Mouse (Mus musculus) G1E (cell line): ENCODE data around the gene Pcdh8. TPM values are rescaled to one million over a fixed set of nuclear protein-coding genes. Genes with fewer than 3 reads are reported as not detected.

Experiments
- ATAC-seq: 2 replicates; pipeline ENCODE4 v1.8.0; 2016; ENCODE audit warnings: mild to moderate bottlenecking; ENCODE audit not compliant: insufficient number of reproducible peaks, poor library complexity, low FRiP score, severe bottlenecking; ENCODE audit errors: extremely low read depth
- DNase-seq: peaks from one replicate; pipeline ENCODE4 v3.0.0; 2012; ENCODE audit warnings: low spot score
- H3K27me3 ChIP-seq: 2 replicates; pipeline ENCODE4 v1.6.1; 2012; ENCODE audit warnings: mild to moderate bottlenecking, low read length, inconsistent platforms; ENCODE audit not compliant: insufficient read depth
- H3K36me3 ChIP-seq: replicated peaks from 2 replicates; pipeline ENCODE3; 2012; ENCODE audit warnings: mild to moderate bottlenecking, inconsistent platforms
- H3K4me1 ChIP-seq: 2 replicates; pipeline ENCODE4 v1.6.1; 2012; ENCODE audit warnings: low read depth, low read length, inconsistent platforms, mixed read lengths; ENCODE audit not compliant: insufficient read depth
- H3K4me3 ChIP-seq: 2 replicates; pipeline ENCODE4 v1.5.1; 2012; ENCODE audit warnings: low read depth, mild to moderate bottlenecking, inconsistent platforms, low read length, moderate library complexity, mixed read lengths
- H3K9me3 ChIP-seq: replicated peaks from 2 replicates; pipeline ENCODE4 v1.6.1; 2012; ENCODE audit warnings: inconsistent platforms
- CTCF ChIP-seq: IDR thresholded peaks from 2 replicates; pipeline ENCODE4 v1.5.1; 2012; ENCODE audit warnings: low read depth, low read length, inconsistent platforms, mixed read lengths
- GATA1 ChIP-seq: IDR thresholded peaks from 2 replicates; pipeline ENCODE4 v1.6.1; 2012; ENCODE audit warnings: borderline replicate concordance, low read length, inconsistent platforms, mixed read lengths
- GATA2 ChIP-seq: IDR thresholded peaks from 2 replicates; pipeline ENCODE4 v1.6.1; 2012; ENCODE audit warnings: low read depth, low read length, inconsistent platforms, borderline replicate concordance
- POLR2AphosphoS5 ChIP-seq: IDR thresholded peaks from 2 replicates; pipeline ENCODE4 v1.6.1; 2012; ENCODE audit warnings: low read depth, low read length, inconsistent platforms; ENCODE audit not compliant: insufficient replicate concordance
- TAL1 ChIP-seq: conservative IDR thresholded peaks from 2 replicates; pipeline ENCODE4 v1.6.1; 2012; ENCODE audit warnings: low read depth, low read length, inconsistent platforms, mixed read lengths
- polyA plus RNA-seq: library from polyadenylated mRNA; stranded (reverse); fragments of >175 nt; gene quantifications from 2 replicates; pipeline ENCODE4 v1.2.3, GENCODE M21; 2012
- total RNA-seq, 2 experiments: library from RNA; stranded (forward) in 1 of 2; stranded (reverse) in 1 of 2; fragments of 200-1000 nt in 1 of 2; fragments of >200 nt in 1 of 2; fragmentation: Nextera tagmentation in 1 of 2; gene quantifications; 2 replicates each; pipeline ENCODE4 v1.2.3; 2014 to 2017

Gene Pcdh8
- total and polyA plus RNA-seq, 3 experiments = 0.11 TPM; not detected in 2

- Histone ChIP-seq H3K4me1 (no peaks in the 10 kb centered on the region), H3K27me3 (no peaks in the 10 kb centered on the region), H3K4me3 (no peak overlapping the region), H3K36me3 (no peaks in the 10 kb centered on the region), H3K9me3 (peaks cover 38% of the 10 kb centered on the region)
- ATAC-seq = no peak
- TF ChIP-seq POLR2AphosphoS5 = no peak
- no peak for TF ChIP-seq GATA1
- no peak for TF ChIP-seq TAL1
- TF ChIP-seq CTCF = no peak
- no peak for TF ChIP-seq GATA2
- DNase-seq = no peak
These were observed 16.8 kb upstream of the Pcdh8 start for GRCm38 (mm10) chr14:79787918-79788317.

- no peaks in the 10 kb centered on the region for H3K4me1 ChIP-seq
- peaks cover 35% of the 10 kb centered on the region for H3K9me3 ChIP-seq
- no peak overlapping the region for H3K4me3 ChIP-seq
- no peaks in the 10 kb centered on the region for H3K27me3 ChIP-seq
- ATAC-seq (no peak), DNase-seq (no peak)
- no peaks in the 10 kb centered on the region for H3K36me3 ChIP-seq
- TF ChIP-seq POLR2AphosphoS5 (no peak), CTCF (no peak), GATA1 (no peak), TAL1 (no peak), GATA2 (no peak)
These were observed 14.3 kb upstream of the Pcdh8 start for GRCm38 (mm10) chr14:79785400-79785799.

GRCm38 (mm10) chr14:79780889-79781288 lies 9.8 kb upstream of the Pcdh8 start:
- Histone ChIP-seq H3K4me3 (no peak overlapping the region), H3K4me1 (no peaks in the 10 kb centered on the region), H3K27me3 (no peaks in the 10 kb centered on the region), H3K36me3 (no peaks in the 10 kb centered on the region), H3K9me3 (peaks cover 37% of the 10 kb centered on the region)
- no peak for ATAC-seq
- DNase-seq = no peak
- TF ChIP-seq TAL1 (no peak), GATA1 (no peak), POLR2AphosphoS5 (no peak), CTCF (no peak), GATA2 (no peak)

GRCm38 (mm10) chr14:79780332-79780731 lies 9.2 kb upstream of the Pcdh8 start:
- no peaks in the 10 kb centered on the region for H3K4me1 ChIP-seq
- no peaks in the 10 kb centered on the region for H3K36me3 ChIP-seq
- H3K27me3 ChIP-seq = no peaks in the 10 kb centered on the region
- no peak for DNase-seq
- TF ChIP-seq CTCF (no peak), POLR2AphosphoS5 (no peak), TAL1 (no peak), GATA2 (no peak), GATA1 (no peak)
- no peak overlapping the region for H3K4me3 ChIP-seq
- peaks cover 32% of the 10 kb centered on the region for H3K9me3 ChIP-seq
- no peak for ATAC-seq

GRCm38 (mm10) chr14:79779841-79780240 lies 8.7 kb upstream of the Pcdh8 start:
- peaks cover 34% of the 10 kb centered on the region for H3K9me3 ChIP-seq
- no peak overlapping the region for H3K4me3 ChIP-seq
- no peaks in the 10 kb centered on the region for H3K36me3 ChIP-seq
- no peaks in the 10 kb centered on the region for H3K27me3 ChIP-seq
- H3K4me1 ChIP-seq = no peaks in the 10 kb centered on the region
- DNase-seq (no peak), ATAC-seq (no peak)
- TF ChIP-seq CTCF = no peak
- no peak for TF ChIP-seq POLR2AphosphoS5
- no peak for TF ChIP-seq GATA2
- TF ChIP-seq TAL1 = no peak
- TF ChIP-seq GATA1 = no peak

- TF ChIP-seq GATA2 (no peak), CTCF (no peak), POLR2AphosphoS5 (no peak), GATA1 (no peak), TAL1 (no peak)
- H3K27me3 ChIP-seq = no peaks in the 10 kb centered on the region; the same call in 1 of the 2 replicates
These were observed 2.6 kb upstream of the Pcdh8 start for GRCm38 (mm10) chr14:79773425-79774391.

More at GRCm38 (mm10) chr14:79773425-79774391, 2.6 kb upstream of the Pcdh8 start:
- peaks cover 67% of the 10 kb centered on the region for H3K9me3 ChIP-seq
- no peak for DNase-seq
- no peak for ATAC-seq
- no peaks in the 10 kb centered on the region for H3K36me3 ChIP-seq
- no peaks in the 10 kb centered on the region; the same call in 1 of the 2 replicates for H3K4me1 ChIP-seq
- H3K4me3 ChIP-seq = no peak overlapping the region
